Mouse (Mus musculus) liver, adult 2 months (tissue): ENCODE measurements around the gene Lpgat1. TPM values are rescaled to one million over a fixed set of nuclear protein-coding genes. Genes with fewer than 3 reads are reported as not detected.

Experiments used
- DNase-seq: peaks from one replicate; pipeline ENCODE4 v3.0.0-alpha.2; 2011; ENCODE audit warnings: low read depth, low spot score; ENCODE audit errors: extremely low read depth
- H3K27ac ChIP-seq: fragments of 200-500 bp; replicated peaks from 2 replicates; pipeline ENCODE4 v1.5.1; 2012; ENCODE audit warnings: low read depth, mild to moderate bottlenecking, control low read depth, inconsistent platforms, low read length; ENCODE audit not compliant: insufficient read depth
- H3K27me3 ChIP-seq: fragments of 200-500 bp; 2 replicates; pipeline ENCODE4 v1.6.1; 2012; ENCODE audit warnings: mild to moderate bottlenecking, moderate library complexity, low read length, inconsistent platforms; ENCODE audit not compliant: control insufficient read depth, insufficient read depth
- H3K36me3 ChIP-seq: fragments of 200-500 bp; 2 replicates; pipeline ENCODE4 v1.6.1; 2012; ENCODE audit warnings: low read length, inconsistent platforms; ENCODE audit not compliant: control insufficient read depth, insufficient read depth
- H3K4me1 ChIP-seq: fragments of 200-500 bp; 2 replicates; pipeline ENCODE4 v1.6.1; 2011; ENCODE audit warnings: low read length; ENCODE audit not compliant: control insufficient read depth, insufficient read depth
- H3K4me3 ChIP-seq: fragments of 200-500 bp; 2 replicates; pipeline ENCODE4 v1.5.1; 2011; ENCODE audit warnings: low read depth, mild to moderate bottlenecking, control low read depth, low read length, moderate library complexity; ENCODE audit not compliant: insufficient read depth
- H3K79me2 ChIP-seq: fragments of 200-500 bp; 2 replicates; pipeline ENCODE4 v1.6.1; 2012; ENCODE audit warnings: inconsistent platforms, mild to moderate bottlenecking, low read length, moderate library complexity; ENCODE audit not compliant: control insufficient read depth, insufficient read depth
- H3K9ac ChIP-seq: fragments of 200-500 bp; 2 replicates; pipeline ENCODE4 v1.6.1; 2012; ENCODE audit warnings: low read depth, mild to moderate bottlenecking, control low read depth, inconsistent platforms, low read length
- CTCF ChIP-seq: fragments of 200-500 bp; IDR thresholded peaks from 2 replicates; pipeline ENCODE4 v1.5.1; 2011; ENCODE audit warnings: low read depth, low read length, control low read depth
- POLR2A ChIP-seq: fragments of 200-500 bp; IDR thresholded peaks from 2 replicates; pipeline ENCODE4 v1.6.1; 2011; ENCODE audit warnings: low read length, control low read depth; ENCODE audit not compliant: insufficient read depth; ENCODE audit errors: extremely low read depth
- WGBS: fragments of 180-500 bp; shearing (Covaris S2); methylation state at CpG from one replicate; pipeline ENCODE4 v1.1.7; 2018; 5-methylcytosine and 5-hydroxymethylcytosine counted together
- polyA plus RNA-seq: library from polyadenylated mRNA; depleted of rRNA; stranded (reverse); fragments of >200 nt; gene quantifications from 2 replicates; pipeline ENCODE4 v1.2.3, GENCODE M21; 2012
- total RNA-seq: library from RNA; depleted of rRNA; stranded (reverse); fragments of >200 nt; gene quantifications from 2 replicates; pipeline ENCODE4 v1.2.3, GENCODE M21; 2014

Lpgat1 gene
- total and polyA plus RNA-seq, 2 experiments, result 19.8 to 82.1 TPM

GRCm38 (mm10) chr1:191738726-191739125 is 21.1 kb downstream of the Lpgat1 start:
- H3K9ac ChIP-seq, result no peak overlapping the region
- peaks cover 39% of the 10 kb centered on the region for H3K79me2 ChIP-seq
- no peaks in the 10 kb centered on the region for H3K27me3 ChIP-seq
- WGBS, result 40% methylated on average over 2 of the region's 2 CpGs
- peak; percentile 76 for DNase-seq
- TF ChIP-seq POLR2A (no peak), CTCF (no peak)
- no peak overlapping the region for H3K4me3 ChIP-seq
- peaks cover 7% of the 10 kb centered on the region for H3K36me3 ChIP-seq
- peaks cover 33% of the 10 kb centered on the region for H3K4me1 ChIP-seq
- no peak overlapping the region for H3K27ac ChIP-seq

DNA sequence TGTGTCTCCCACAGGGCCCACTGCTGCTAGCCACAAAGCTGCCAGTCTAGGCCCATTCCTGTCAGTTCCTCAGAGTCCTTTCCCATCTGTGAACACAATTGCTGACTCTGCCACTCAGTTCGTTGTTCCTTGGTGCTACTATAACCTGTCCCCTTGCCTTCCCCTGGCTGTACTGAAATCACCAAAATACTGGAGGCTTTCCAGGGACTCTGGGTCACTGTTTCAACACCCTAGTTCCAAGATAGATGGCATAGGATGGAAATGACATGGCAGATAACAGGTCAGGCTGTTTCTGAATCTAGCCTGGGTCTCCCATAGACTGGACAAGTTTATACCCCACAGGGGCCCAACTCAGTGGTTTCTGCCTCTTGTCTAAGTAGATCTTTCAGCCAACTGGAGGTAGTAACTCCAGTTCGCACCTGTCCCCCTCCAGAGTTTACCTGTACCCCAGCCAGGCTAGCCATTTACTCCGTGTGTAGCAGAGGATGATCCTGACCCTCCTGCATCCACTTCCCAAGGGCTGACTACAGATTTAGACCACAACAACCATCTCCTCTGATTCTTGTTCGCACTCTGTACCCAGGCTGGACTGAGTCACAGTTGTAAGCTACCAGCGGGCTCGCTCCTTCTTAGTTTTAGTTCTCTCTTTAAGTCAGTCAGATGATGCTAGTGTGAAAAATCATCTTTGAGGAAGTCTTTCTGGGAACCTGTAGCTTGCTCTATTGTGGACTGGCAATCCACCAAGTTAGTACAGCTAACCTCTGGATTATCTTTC is 23.1 kb downstream of the Lpgat1 start:
- H3K9ac ChIP-seq, result no peak overlapping the region
- peaks cover 31% of the 10 kb centered on the region for H3K4me1 ChIP-seq
- DNase-seq, result peak; percentile 92
- H3K27me3 ChIP-seq, result no peaks in the 10 kb centered on the region
- H3K79me2 ChIP-seq, result peaks cover 37% of the 10 kb centered on the region
- WGBS, result 66% methylated on average over 6 of the region's 6 CpGs
- TF ChIP-seq POLR2A (no peak), CTCF (no peak)
- peak overlapping the region; percentile 38 for H3K27ac ChIP-seq
- no peak overlapping the region for H3K4me3 ChIP-seq
- H3K36me3 ChIP-seq, result peaks cover 6% of the 10 kb centered on the region

- no peak for TF ChIP-seq CTCF
- TF ChIP-seq POLR2A, result no peak
- Histone ChIP-seq H3K9ac (no peak overlapping the region), H3K27ac (no peak overlapping the region), H3K4me1 (peaks cover 30% of the 10 kb centered on the region), H3K27me3 (no peaks in the 10 kb centered on the region), H3K79me2 (peaks cover 34% of the 10 kb centered on the region), H3K4me3 (no peak overlapping the region), H3K36me3 (peaks cover 7% of the 10 kb centered on the region)
- WGBS, result 21% methylated on average over 4 of the region's 4 CpGs
- peak; percentile 73 for DNase-seq
These were observed 24.0 kb downstream of the Lpgat1 start for GRCm38 (mm10) chr1:191741635-191742034.

DNA sequence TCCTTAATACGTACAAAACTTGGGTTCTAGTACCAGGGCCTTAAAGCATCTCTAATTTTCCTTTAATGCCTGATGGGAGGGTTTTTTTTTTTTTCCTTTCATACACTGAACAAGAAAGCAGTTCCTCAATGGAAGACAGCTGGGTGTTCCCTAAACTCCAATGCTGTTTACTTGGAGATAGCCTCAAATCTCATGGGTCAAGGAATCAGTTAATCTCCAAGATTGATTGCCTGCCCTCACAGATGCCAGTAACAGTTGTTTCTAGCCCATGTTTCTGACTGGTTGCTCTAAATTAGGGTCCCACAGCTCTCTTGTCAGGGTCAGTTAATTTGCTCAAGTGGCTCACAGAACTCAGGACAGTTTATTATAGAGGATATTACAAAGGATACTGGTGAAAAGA is 30.8 kb downstream of the Lpgat1 start:
- Histone ChIP-seq H3K9ac (no peak overlapping the region), H3K36me3 (peaks cover 22% of the 10 kb centered on the region), H3K27ac (no peak overlapping the region), H3K27me3 (no peaks in the 10 kb centered on the region), H3K4me3 (no peak overlapping the region), H3K79me2 (peaks cover 19% of the 10 kb centered on the region; the same call in 1 of the 2 replicates), H3K4me1 (no peaks in the 10 kb centered on the region)
- WGBS, result 92% methylated on average over 1 of the region's 1 CpGs
- DNase-seq, result no peak
- TF ChIP-seq POLR2A, result no peak
- TF ChIP-seq CTCF, result no peak

DNA sequence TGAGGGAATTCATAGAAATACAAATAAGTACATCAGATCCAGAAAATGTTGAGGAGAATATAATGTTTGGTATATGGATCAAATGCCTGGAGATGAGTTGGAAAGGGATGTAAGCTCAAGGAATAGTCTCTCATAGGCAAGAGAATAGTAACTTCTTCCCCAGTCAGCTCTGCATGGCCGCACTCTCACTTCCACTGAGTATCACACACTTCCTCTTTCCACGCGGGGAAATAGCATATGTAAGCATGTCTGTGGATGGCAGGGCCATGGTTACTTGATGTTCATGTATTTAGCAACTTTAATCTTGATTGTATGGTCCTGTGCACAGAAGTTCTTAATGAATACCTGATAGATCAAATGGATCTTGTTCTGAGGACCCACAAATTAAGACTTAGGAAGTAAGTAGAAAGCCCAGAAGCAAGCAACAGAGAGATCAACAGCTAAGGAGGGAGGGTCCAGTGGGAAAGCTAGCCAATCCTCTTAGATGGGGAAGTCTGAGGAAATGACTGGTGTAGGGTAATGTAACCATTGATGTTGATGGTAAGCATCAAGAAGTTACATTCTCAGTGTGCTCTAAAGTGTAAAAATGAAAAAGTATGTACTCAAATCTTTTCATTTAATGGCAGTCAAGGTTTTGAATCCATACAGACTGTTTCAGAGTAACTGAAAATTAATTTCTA is 39.0 kb downstream of the Lpgat1 start:
- Histone ChIP-seq H3K27ac (no peak overlapping the region), H3K36me3 (peaks cover 45% of the 10 kb centered on the region), H3K27me3 (no peaks in the 10 kb centered on the region), H3K79me2 (peaks cover 8% of the 10 kb centered on the region; the same call in 1 of the 2 replicates), H3K4me3 (no peak overlapping the region), H3K4me1 (no peaks in the 10 kb centered on the region; the same call in 1 of the 2 replicates), H3K9ac (no peak overlapping the region)
- DNase-seq, result peak; percentile 34
- 83% methylated on average over 3 of the region's 3 CpGs for WGBS
- TF ChIP-seq POLR2A (no peak), CTCF (no peak)

GRCm38 (mm10) chr1:191774106-191774505 is 56.5 kb downstream of the Lpgat1 start:
- Histone ChIP-seq H3K27me3 (no peaks in the 10 kb centered on the region), H3K27ac (no peak overlapping the region), H3K9ac (no peak overlapping the region), H3K79me2 (no peaks in the 10 kb centered on the region), H3K4me1 (no peaks in the 10 kb centered on the region), H3K4me3 (no peak overlapping the region), H3K36me3 (peaks cover 69% of the 10 kb centered on the region)
- TF ChIP-seq CTCF (no peak), POLR2A (no peak)
- 55% methylated on average over 5 of the region's 5 CpGs for WGBS
- no peak for DNase-seq
